Mouse (Mus musculus) spleen, adult 18-20 months (tissue): ENCODE results near the gene Eif1ad.
A peak's percentile ranks its signal among the peaks of the same experiment; 100 is the strongest.
"Not testable (repeated sequence)": the region's sequence is repeated elsewhere in the genome, so short reads cannot be mapped to it uniquely, and the experiment has no call there.

ENCODE experiments used
- DNase-seq, 2 experiments: peaks; one replicate each; pipeline ENCODE4 v3.0.0; 2022; ENCODE audit warnings: mixed read lengths in 2 of 2

Gene Eif1ad

GRCm38 (mm10) chr19:5366175-5367052, at the start of gene Eif1ad:
Gene Eif1ad (plus strand): TSS chr19:5366741.
- DNase-seq, result peak; percentile 86 to 90

- peak; percentile 26 to 32 for DNase-seq
Measured at GRCm38 (mm10) chr19:5323801-5324200, 42.7 kb upstream of the Eif1ad start.

GRCm38 (mm10) chr19:5327970-5328369, 38.6 kb upstream of the Eif1ad start:
- no peak for DNase-seq

GRCm38 (mm10) chr19:5334741-5335140, 31.8 kb upstream of the Eif1ad start:
- DNase-seq, result no peak

- no peak for DNase-seq
Measured at GRCm38 (mm10) chr19:5335441-5335840, 31.1 kb upstream of the Eif1ad start, which contains the start of gene Catsper1. Gene Catsper1 (plus strand): TSS chr19:5335741.

- peak; percentile 30 to 74 for DNase-seq
Measured at GRCm38 (mm10) chr19:5337975-5338374, 28.6 kb upstream of the Eif1ad start.

GRCm38 (mm10) chr19:5341360-5341759, 25.2 kb upstream of the Eif1ad start:
- DNase-seq, result no peak

GRCm38 (mm10) chr19:5345297-5346131, 21.0 kb upstream of the Eif1ad start:
- DNase-seq, result no peak

GRCm38 (mm10) chr19:5348064-5348463, 18.5 kb upstream of the Eif1ad start:
- DNase-seq, result no peak

- peak in 1 of 2 experiments; percentile 7 for DNase-seq
Measured at GRCm38 (mm10) chr19:5348526-5349501, 17.7 kb upstream of the Eif1ad start.

- not testable (repeated sequence) for DNase-seq
Measured at GRCm38 (mm10) chr19:5349502-5349873, 17.1 kb upstream of the Eif1ad start, which contains the start of gene Cst6. Gene Cst6 (minus strand): TSS chr19:5349574.

GRCm38 (mm10) chr19:5353609-5354008, 12.9 kb upstream of the Eif1ad start:
- no peak for DNase-seq

- DNase-seq, result no peak
Measured at GRCm38 (mm10) chr19:5356080-5356479, 10.5 kb upstream of the Eif1ad start.

GRCm38 (mm10) chr19:5362186-5362585, 4.4 kb upstream of the Eif1ad start:
- DNase-seq, result no peak

- DNase-seq, result no peak
Measured at GRCm38 (mm10) chr19:5364124-5364523, 2.4 kb upstream of the Eif1ad start.

GRCm38 (mm10) chr19:5365751-5366150, 790 bp upstream of the Eif1ad start:
- no peak for DNase-seq

- no peak for DNase-seq
Measured at GRCm38 (mm10) chr19:5367053-5367359, 465 bp downstream of the Eif1ad start, which contains the start of gene Banf1. Gene Banf1 (minus strand): TSS chr19:5367168.

- no peak for DNase-seq
Measured at GRCm38 (mm10) chr19:5367455-5367854, 914 bp downstream of the Eif1ad start.

GRCm38 (mm10) chr19:5370932-5371331, 4.4 kb downstream of the Eif1ad start:
- DNase-seq, result no peak

- no peak for DNase-seq
Measured at GRCm38 (mm10) chr19:5372724-5373123, 6.2 kb downstream of the Eif1ad start.

GRCm38 (mm10) chr19:5374177-5374576, 7.6 kb downstream of the Eif1ad start:
- no peak for DNase-seq

- no peak for DNase-seq
Measured at GRCm38 (mm10) chr19:5374748-5375147, 8.2 kb downstream of the Eif1ad start.
